Comparison of ENCODE assay signal across 15 mouse cellular contexts in the genomic region with DNA sequence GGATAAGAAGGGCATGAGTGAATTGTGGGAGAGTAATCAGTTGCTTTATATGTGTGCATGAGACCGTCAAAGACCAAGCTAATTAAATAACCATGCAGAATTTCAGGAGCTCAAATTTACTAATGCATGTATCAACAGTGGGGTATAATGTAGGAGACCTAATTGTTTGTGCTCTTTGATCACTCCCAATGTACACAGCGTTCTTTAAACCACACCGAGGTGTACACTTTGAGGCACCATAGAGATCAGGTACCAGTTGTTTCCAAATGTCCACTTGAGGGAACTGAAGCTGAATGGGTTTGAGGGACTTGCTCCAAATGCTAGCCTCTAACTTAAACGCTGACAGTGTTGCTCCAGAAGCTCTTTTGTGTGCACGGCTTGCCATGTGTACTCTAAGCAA.
"Had no signal": no experiment of that assay in that cellular context is flagged by ENCODE, and none has a peak within 500 bp of the region (broad histone marks: within the 10 kb centered on the region; RNA-seq: fewer than 3 reads in every experiment).

No protein-coding gene starts in this region.

- H3K4me2 ChIP-seq: neural tube, embryonic 12.5 days; neural tube, embryonic 13.5 days; neural tube, embryonic 15.5 days had no signal

- H3K27me3 ChIP-seq: neural tube, embryonic 12.5 days; neural tube, embryonic 13.5 days; neural tube, embryonic 15.5 days had no signal

- H3K27ac ChIP-seq: neural tube, embryonic 12.5 days; neural tube, embryonic 13.5 days; neural tube, embryonic 15.5 days had no signal

- H3K9ac ChIP-seq: neural tube, embryonic 12.5 days; neural tube, embryonic 13.5 days; neural tube, embryonic 15.5 days had no signal

- H3K4me3 ChIP-seq: neural tube, embryonic 12.5 days; neural tube, embryonic 13.5 days; neural tube, embryonic 15.5 days had no signal

- H3K4me1 ChIP-seq: neural tube, embryonic 12.5 days; neural tube, embryonic 13.5 days; neural tube, embryonic 15.5 days had no signal

- H3K36me3 ChIP-seq: neural tube, embryonic 12.5 days; neural tube, embryonic 13.5 days; neural tube, embryonic 15.5 days had no signal

- DNase-seq: retina, postnatal 1 day; right cerebral cortex, adult 18-20 months; right cerebral cortex, postnatal 14 days; right cerebral cortex, postnatal 25 days; right cerebral cortex, postnatal 4 days; spleen, adult 18-20 months; thymus, adult 18-20 months; thymus, adult 2 months; thymus, postnatal 14 days; thymus, postnatal 25 days; thymus, postnatal 36 days; thymus, postnatal 4 days had no signal

- H3K9me3 ChIP-seq: neural tube, embryonic 12.5 days; neural tube, embryonic 13.5 days; neural tube, embryonic 15.5 days had no signal
